Mouse (Mus musculus): ENCODE data around the gene Pde4dip.

Pde4dip gene

GRCm38 (mm10) chr3:97751566-97751965 lies 136.9 kb downstream of the Pde4dip start:
- no peak for DNase-seq (ENCODE audit: low spot score)

- DNase-seq (ENCODE audit: low spot score), result no peak
Measured at GRCm38 (mm10) chr3:97748789-97749188, 139.7 kb downstream of the Pde4dip start.

GRCm38 (mm10) chr3:97742841-97743240 lies 145.7 kb downstream of the Pde4dip start:
- DNase-seq (ENCODE audit: low spot score), result no peak

GRCm38 (mm10) chr3:97735575-97735974 lies 152.9 kb downstream of the Pde4dip start:
- no peak for DNase-seq (ENCODE audit: low spot score)

GRCm38 (mm10) chr3:97734259-97734658 lies 154.2 kb downstream of the Pde4dip start:
- DNase-seq (ENCODE audit: low spot score), result no peak

GRCm38 (mm10) chr3:97732622-97733021 lies 155.9 kb downstream of the Pde4dip start:
- no peak for DNase-seq (ENCODE audit: low spot score)

GRCm38 (mm10) chr3:97730624-97731023 lies 157.9 kb downstream of the Pde4dip start:
- DNase-seq (ENCODE audit: low spot score), result no peak

GRCm38 (mm10) chr3:97730131-97730530 lies 158.4 kb downstream of the Pde4dip start:
- DNase-seq (ENCODE audit: low spot score), result no peak

- DNase-seq (ENCODE audit: low spot score), result no peak
Measured at GRCm38 (mm10) chr3:97727801-97728200, 160.7 kb downstream of the Pde4dip start.

GRCm38 (mm10) chr3:97719116-97719515 lies 169.4 kb downstream of the Pde4dip start:
- DNase-seq (ENCODE audit: low spot score), result no peak

GRCm38 (mm10) chr3:97715922-97716321 lies 172.6 kb downstream of the Pde4dip start:
- DNase-seq (ENCODE audit: low spot score), result no peak

GRCm38 (mm10) chr3:97710881-97711280 lies 177.6 kb downstream of the Pde4dip start:
- no peak for DNase-seq (ENCODE audit: low spot score)

GRCm38 (mm10) chr3:97710134-97710533 lies 178.4 kb downstream of the Pde4dip start:
- no peak for DNase-seq (ENCODE audit: low spot score)

GRCm38 (mm10) chr3:97706561-97706960 lies 181.9 kb downstream of the Pde4dip start:
- DNase-seq (ENCODE audit: low spot score), result no peak

GRCm38 (mm10) chr3:97705508-97705907 lies 183.0 kb downstream of the Pde4dip start:
- DNase-seq (ENCODE audit: low spot score), result no peak

GRCm38 (mm10) chr3:97702448-97703080 lies 185.9 kb downstream of the Pde4dip start:
- no peak for DNase-seq (ENCODE audit: low spot score)

GRCm38 (mm10) chr3:97701198-97701597 lies 187.3 kb downstream of the Pde4dip start:
- no peak for DNase-seq (ENCODE audit: low spot score)

GRCm38 (mm10) chr3:97699061-97699460 lies 189.4 kb downstream of the Pde4dip start:
- DNase-seq (ENCODE audit: low spot score), result no peak

GRCm38 (mm10) chr3:97697291-97697690 lies 191.2 kb downstream of the Pde4dip start:
- DNase-seq (ENCODE audit: low spot score), result no peak

GRCm38 (mm10) chr3:97696866-97697265 lies 191.6 kb downstream of the Pde4dip start:
- DNase-seq (ENCODE audit: low spot score), result no peak

GRCm38 (mm10) chr3:97693806-97694205 lies 194.7 kb downstream of the Pde4dip start:
- DNase-seq (ENCODE audit: low spot score), result no peak

GRCm38 (mm10) chr3:97691443-97692017 lies 197.0 kb downstream of the Pde4dip start:
- DNase-seq (ENCODE audit: low spot score), result no peak

- DNase-seq (ENCODE audit: low spot score), result no peak
Measured at GRCm38 (mm10) chr3:97690590-97690989, 197.9 kb downstream of the Pde4dip start.

GRCm38 (mm10) chr3:97689289-97689688 lies 199.2 kb downstream of the Pde4dip start:
- DNase-seq (ENCODE audit: low spot score), result no peak
